Mouse (Mus musculus) liver, adult 2 months (tissue): Measurements from ENCODE around the gene Eri3. TPM values are rescaled to one million over a fixed set of nuclear protein-coding genes. Genes with fewer than 3 reads are reported as not detected.

Experiments
- DNase-seq: peaks from one replicate; pipeline ENCODE4 v3.0.0-alpha.2; 2011; ENCODE audit warnings: low read depth, low spot score; ENCODE audit errors: extremely low read depth
- H3K27ac ChIP-seq: fragments of 200-500 bp; replicated peaks from 2 replicates; pipeline ENCODE4 v1.5.1; 2012; ENCODE audit warnings: low read depth, mild to moderate bottlenecking, control low read depth, inconsistent platforms, low read length; ENCODE audit not compliant: insufficient read depth
- H3K27me3 ChIP-seq: fragments of 200-500 bp; 2 replicates; pipeline ENCODE4 v1.6.1; 2012; ENCODE audit warnings: mild to moderate bottlenecking, moderate library complexity, low read length, inconsistent platforms; ENCODE audit not compliant: control insufficient read depth, insufficient read depth
- H3K36me3 ChIP-seq: fragments of 200-500 bp; 2 replicates; pipeline ENCODE4 v1.6.1; 2012; ENCODE audit warnings: low read length, inconsistent platforms; ENCODE audit not compliant: control insufficient read depth, insufficient read depth
- H3K4me1 ChIP-seq: fragments of 200-500 bp; 2 replicates; pipeline ENCODE4 v1.6.1; 2011; ENCODE audit warnings: low read length; ENCODE audit not compliant: control insufficient read depth, insufficient read depth
- H3K4me3 ChIP-seq: fragments of 200-500 bp; 2 replicates; pipeline ENCODE4 v1.5.1; 2011; ENCODE audit warnings: low read depth, mild to moderate bottlenecking, control low read depth, low read length, moderate library complexity; ENCODE audit not compliant: insufficient read depth
- H3K79me2 ChIP-seq: fragments of 200-500 bp; 2 replicates; pipeline ENCODE4 v1.6.1; 2012; ENCODE audit warnings: inconsistent platforms, mild to moderate bottlenecking, low read length, moderate library complexity; ENCODE audit not compliant: control insufficient read depth, insufficient read depth
- H3K9ac ChIP-seq: fragments of 200-500 bp; 2 replicates; pipeline ENCODE4 v1.6.1; 2012; ENCODE audit warnings: low read depth, mild to moderate bottlenecking, control low read depth, inconsistent platforms, low read length
- CTCF ChIP-seq: fragments of 200-500 bp; IDR thresholded peaks from 2 replicates; pipeline ENCODE4 v1.5.1; 2011; ENCODE audit warnings: low read depth, low read length, control low read depth
- POLR2A ChIP-seq: fragments of 200-500 bp; IDR thresholded peaks from 2 replicates; pipeline ENCODE4 v1.6.1; 2011; ENCODE audit warnings: low read length, control low read depth; ENCODE audit not compliant: insufficient read depth; ENCODE audit errors: extremely low read depth
- WGBS: fragments of 180-500 bp; shearing (Covaris S2); methylation state at CpG from one replicate; pipeline ENCODE4 v1.1.7; 2018; 5-methylcytosine and 5-hydroxymethylcytosine counted together
- polyA plus RNA-seq: library from polyadenylated mRNA; depleted of rRNA; stranded (reverse); fragments of >200 nt; gene quantifications from 2 replicates; pipeline ENCODE4 v1.2.3, GENCODE M21; 2012
- total RNA-seq: library from RNA; depleted of rRNA; stranded (reverse); fragments of >200 nt; gene quantifications from 2 replicates; pipeline ENCODE4 v1.2.3, GENCODE M21; 2014

Eri3 gene
- total and polyA plus RNA-seq, 2 experiments, result 16.8 to 42.1 TPM

DNA sequence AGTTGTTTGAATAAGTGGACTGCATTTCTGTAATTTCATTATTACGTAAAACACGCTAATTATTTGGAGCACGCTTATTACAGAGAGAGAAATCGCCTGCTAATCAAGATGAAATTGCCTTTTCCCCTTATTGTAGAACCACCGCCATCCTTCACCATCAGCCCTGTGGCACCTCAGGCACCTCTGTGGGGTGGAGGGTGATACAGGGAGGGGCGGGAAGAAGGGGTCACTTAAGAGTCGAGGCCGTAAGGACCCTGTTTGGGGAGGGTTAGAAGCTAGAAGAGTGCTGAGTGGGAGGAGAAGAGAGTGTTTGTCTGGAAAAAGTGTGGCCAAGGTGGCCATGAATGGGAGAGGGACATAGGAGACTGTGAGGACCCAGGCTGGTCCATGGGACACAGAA lies 115.9 kb downstream of the Eri3 start:
- Histone ChIP-seq H3K4me1 (no peaks in the 10 kb centered on the region), H3K36me3 (no peaks in the 10 kb centered on the region), H3K27ac (no peak overlapping the region), H3K9ac (no peak overlapping the region), H3K79me2 (no peaks in the 10 kb centered on the region), H3K27me3 (no peaks in the 10 kb centered on the region), H3K4me3 (no peak overlapping the region)
- TF ChIP-seq POLR2A, result no peak
- no peak for TF ChIP-seq CTCF
- 96% methylated on average over 8 of the region's 8 CpGs for WGBS
- DNase-seq, result no peak

DNA sequence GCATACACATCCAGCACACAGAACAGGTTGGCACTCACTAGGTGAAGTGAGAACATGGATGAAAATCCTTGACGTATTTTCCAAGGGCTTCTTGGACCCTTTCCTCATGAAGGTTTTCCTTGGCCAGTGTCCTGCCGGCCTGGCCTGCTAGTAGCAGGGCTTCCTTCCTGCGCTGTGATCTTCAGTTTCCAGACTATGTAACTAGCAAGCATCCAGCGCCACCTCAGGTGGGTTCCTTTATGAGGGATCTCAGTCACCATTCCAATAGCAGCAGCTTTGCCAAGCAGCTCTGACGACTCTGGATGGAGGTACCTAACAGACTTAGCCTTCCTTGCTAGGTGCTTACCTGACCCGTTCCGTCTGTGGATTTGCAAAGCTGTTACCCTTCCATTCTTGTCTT lies 119.7 kb downstream of the Eri3 start:
- H3K4me3 ChIP-seq, result no peak overlapping the region
- no peaks in the 10 kb centered on the region for H3K27me3 ChIP-seq
- DNase-seq, result no peak
- no peak overlapping the region for H3K9ac ChIP-seq
- peaks cover 5% of the 10 kb centered on the region; the same call in 1 of the 2 replicates for H3K36me3 ChIP-seq
- H3K4me1 ChIP-seq, result no peaks in the 10 kb centered on the region
- TF ChIP-seq POLR2A, result no peak
- no peak for TF ChIP-seq CTCF
- 82% methylated on average over 7 of the region's 7 CpGs for WGBS
- H3K79me2 ChIP-seq, result no peaks in the 10 kb centered on the region
- H3K27ac ChIP-seq, result no peak overlapping the region

DNA sequence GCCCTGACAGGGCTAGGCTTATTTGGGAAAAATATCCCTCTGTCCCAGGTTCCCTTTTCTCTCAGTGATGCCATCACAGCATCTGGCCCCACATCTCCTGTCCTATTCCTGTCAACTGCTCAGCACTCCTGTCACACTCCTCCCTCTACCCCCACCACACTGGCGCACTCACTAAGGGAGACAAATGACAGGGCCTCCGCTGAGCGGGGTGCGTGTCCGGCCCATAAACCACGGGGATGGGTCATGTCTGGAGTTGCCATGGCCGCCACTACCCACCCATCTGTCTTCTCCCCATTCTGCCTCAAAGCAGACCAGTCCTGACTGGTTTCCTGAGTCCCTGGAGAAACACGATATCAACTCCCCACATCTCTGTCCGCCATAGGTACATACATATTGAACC lies 121.9 kb downstream of the Eri3 start:
- no peak overlapping the region for H3K27ac ChIP-seq
- no peaks in the 10 kb centered on the region for H3K79me2 ChIP-seq
- no peaks in the 10 kb centered on the region for H3K4me1 ChIP-seq
- 84% methylated on average over 9 of the region's 9 CpGs for WGBS
- no peak overlapping the region for H3K9ac ChIP-seq
- DNase-seq, result no peak
- no peak for TF ChIP-seq CTCF
- no peak for TF ChIP-seq POLR2A
- H3K36me3 ChIP-seq, result peaks cover 5% of the 10 kb centered on the region; the same call in 1 of the 2 replicates
- H3K27me3 ChIP-seq, result no peaks in the 10 kb centered on the region
- H3K4me3 ChIP-seq, result no peak overlapping the region

DNA sequence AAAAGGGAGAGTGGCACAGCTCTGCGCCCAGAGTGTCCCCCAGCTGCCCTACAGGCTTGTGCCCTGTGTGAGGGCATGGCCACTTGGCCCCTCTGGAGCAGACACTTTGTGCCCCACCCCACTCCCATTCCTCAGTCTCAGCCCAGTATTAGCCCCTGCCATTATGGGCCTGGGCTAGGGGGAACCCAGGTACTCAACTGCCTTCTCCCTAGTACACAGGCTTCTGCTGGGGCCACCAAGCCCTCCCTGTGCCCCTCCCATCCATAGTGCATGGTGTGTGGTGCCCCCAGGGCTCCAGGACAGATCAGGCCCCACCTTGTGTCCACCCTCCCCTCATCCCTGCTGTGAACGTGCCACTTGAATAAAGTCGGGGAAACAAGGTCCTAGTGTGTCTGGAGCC lies 123.7 kb downstream of the Eri3 start:
- peaks cover 5% of the 10 kb centered on the region; the same call in 1 of the 2 replicates for H3K36me3 ChIP-seq
- WGBS, result 89% methylated on average over 3 of the region's 3 CpGs

DNA sequence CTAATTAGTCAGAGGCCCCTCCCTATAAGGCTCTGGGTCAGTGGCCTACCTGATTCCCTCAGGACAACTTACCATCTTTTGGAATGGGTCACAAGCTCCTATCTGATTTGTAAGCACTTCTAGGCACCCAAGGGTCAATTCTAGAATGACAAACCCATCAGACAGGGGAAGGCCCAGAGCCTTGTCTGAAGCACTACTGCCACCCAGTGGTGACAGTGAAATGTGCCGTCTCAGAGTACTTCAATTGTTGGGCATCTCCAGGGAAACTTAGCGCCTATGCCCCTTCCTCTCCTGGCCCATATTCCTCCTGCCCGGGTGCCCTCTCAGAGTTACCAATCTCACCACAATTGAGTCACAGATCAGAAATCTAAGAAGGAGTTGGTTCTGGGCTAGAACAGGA lies 126.7 kb downstream of the Eri3 start:
- no peak overlapping the region for H3K9ac ChIP-seq
- peak; percentile 35 for DNase-seq
- H3K27ac ChIP-seq, result no peak overlapping the region
- WGBS, result 25% methylated on average over 3 of the region's 3 CpGs
- peaks cover 2% of the 10 kb centered on the region; the same call in 1 of the 2 replicates for H3K79me2 ChIP-seq
- H3K27me3 ChIP-seq, result no peaks in the 10 kb centered on the region
- H3K4me3 ChIP-seq, result no peak overlapping the region
- H3K4me1 ChIP-seq, result peaks cover 4% of the 10 kb centered on the region; the same call in 1 of the 2 replicates
- H3K36me3 ChIP-seq, result peaks cover 5% of the 10 kb centered on the region; the same call in 1 of the 2 replicates
- TF ChIP-seq CTCF, result peak; percentile 75
- no peak for TF ChIP-seq POLR2A

More for the DNA sequence above, 123.7 kb downstream of the Eri3 start:
- no peak overlapping the region for H3K27ac ChIP-seq
- H3K4me1 ChIP-seq, result no peaks in the 10 kb centered on the region
- DNase-seq, result no peak
- no peak overlapping the region for H3K9ac ChIP-seq
- H3K27me3 ChIP-seq, result no peaks in the 10 kb centered on the region
- TF ChIP-seq CTCF (no peak), POLR2A (no peak)
- H3K79me2 ChIP-seq, result no peaks in the 10 kb centered on the region
- no peak overlapping the region for H3K4me3 ChIP-seq

DNA sequence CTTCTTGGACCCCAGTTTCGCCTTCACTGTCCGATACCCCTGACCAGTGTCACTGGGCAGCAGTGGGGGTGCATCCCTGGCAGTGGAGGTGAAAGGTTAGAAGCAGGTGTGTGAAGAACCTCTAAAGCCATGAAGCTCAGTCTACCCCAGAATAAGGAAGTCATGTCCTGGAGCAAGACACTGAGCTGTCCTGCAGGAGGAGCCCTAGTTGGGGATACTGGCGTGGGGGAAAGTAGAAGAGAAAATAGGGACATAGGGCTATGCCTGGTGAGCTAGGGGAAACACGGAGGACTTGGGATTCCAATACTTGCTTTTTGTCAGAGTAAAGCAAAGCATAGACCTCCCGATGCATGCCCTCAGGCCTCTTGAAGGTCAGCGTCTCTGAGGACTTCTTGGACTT lies 130.8 kb downstream of the Eri3 start:
- Histone ChIP-seq H3K4me3 (no peak overlapping the region), H3K4me1 (peaks cover 4% of the 10 kb centered on the region; the same call in 1 of the 2 replicates), H3K27me3 (no peaks in the 10 kb centered on the region), H3K9ac (no peak overlapping the region), H3K27ac (no peak overlapping the region), H3K79me2 (peaks cover 3% of the 10 kb centered on the region; the same call in 1 of the 2 replicates), H3K36me3 (no peaks in the 10 kb centered on the region)
- WGBS, result 82% methylated on average over 6 of the region's 6 CpGs
- DNase-seq, result no peak
- TF ChIP-seq POLR2A (no peak), CTCF (no peak)
